11 mouse cellular contexts compared by ENCODE assay signal in the genomic region with DNA sequence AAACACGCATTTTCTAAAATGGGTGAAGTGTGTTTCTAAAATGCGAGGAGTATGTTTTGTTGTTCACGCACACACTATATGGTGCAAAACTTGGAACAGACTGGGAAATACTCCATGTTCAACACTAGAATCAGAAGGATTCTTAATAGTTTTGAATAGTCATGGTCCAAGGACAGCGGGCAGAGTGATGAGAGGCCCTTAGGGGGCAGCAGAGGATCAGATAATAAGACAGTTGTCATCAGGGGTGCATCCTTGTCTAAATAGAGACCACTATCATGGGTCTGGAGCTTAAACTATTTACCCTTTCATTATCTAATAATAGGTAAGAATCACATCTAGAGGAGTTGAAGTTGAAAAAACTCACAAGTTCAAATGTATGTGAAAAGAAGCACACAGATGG.
A peak's percentile ranks its signal among the peaks of the same experiment; 100 is the strongest.
DNase-seq lines count a peak whose midpoint lies in the region; ATAC-seq and TF ChIP-seq lines count a peak whose summit lies in the region.
"Had no signal": no experiment of that assay in that cellular context is flagged by ENCODE, and none has a peak within 500 bp of the region (broad histone marks: within the 10 kb centered on the region; RNA-seq: fewer than 3 reads in every experiment).

No protein-coding gene starts in this region.

- peak; percentile 36 for TF ChIP-seq CTCF in E14TG2a.4 (conservative IDR thresholded peaks at IDR 0.05; ENCODE audit: low read length)
- TF ChIP-seq CTCF in forebrain, postnatal 0 days (IDR thresholded peaks at IDR 0.05; ENCODE audit: low read depth), result peak; percentile 50

- no peaks in the 10 kb centered on the region for H3K9me3 ChIP-seq in kidney, embryonic 14.5 days (ENCODE audit: control insufficient read depth, low read length)
- no peaks in the 10 kb centered on the region for H3K9me3 ChIP-seq in E14TG2a.4 (ENCODE audit: low read length)
- H3K9me3 ChIP-seq in forebrain, postnatal 0 days (ENCODE audit: low read length), result no peaks in the 10 kb centered on the region
- no peaks in the 10 kb centered on the region for H3K9me3 ChIP-seq in intestine, embryonic 15.5 days
- H3K9me3 ChIP-seq: lung, embryonic 15.5 days had no signal

- H3K4me1 ChIP-seq in kidney, embryonic 14.5 days (ENCODE audit: control insufficient read depth, insufficient read depth, low read length), result no peaks in the 10 kb centered on the region
- H3K4me1 ChIP-seq in E14TG2a.4 (replicated peaks; ENCODE audit: low read depth, low read length), result no peaks in the 10 kb centered on the region
- no peaks in the 10 kb centered on the region for H3K4me1 ChIP-seq in forebrain, postnatal 0 days (ENCODE audit: insufficient read depth)
- H3K4me1 ChIP-seq in intestine, embryonic 15.5 days (replicated peaks), result no peaks in the 10 kb centered on the region
- H3K4me1 ChIP-seq: lung, embryonic 15.5 days had no signal

- no peak overlapping the region for H3K9ac ChIP-seq in kidney, embryonic 14.5 days (ENCODE audit: low read depth, low read length)
- H3K9ac ChIP-seq in forebrain, postnatal 0 days, result no peak overlapping the region
- no peak overlapping the region for H3K9ac ChIP-seq in intestine, embryonic 15.5 days
- H3K9ac ChIP-seq: lung, embryonic 15.5 days had no signal

- no peaks in the 10 kb centered on the region for H3K27me3 ChIP-seq in kidney, embryonic 14.5 days (ENCODE audit: control insufficient read depth, insufficient read depth, low read length)
- H3K27me3 ChIP-seq in E14TG2a.4 (ENCODE audit: insufficient read depth, low read length), result no peaks in the 10 kb centered on the region
- no peaks in the 10 kb centered on the region for H3K27me3 ChIP-seq in forebrain, postnatal 0 days (ENCODE audit: insufficient read depth, low read length)
- no peaks in the 10 kb centered on the region for H3K27me3 ChIP-seq in intestine, embryonic 15.5 days (replicated peaks)
- H3K27me3 ChIP-seq: lung, embryonic 15.5 days had no signal

- H3K4me3 ChIP-seq in kidney, embryonic 14.5 days (ENCODE audit: low read length), result no peak overlapping the region
- H3K4me3 ChIP-seq in E14TG2a.4 (replicated peaks; ENCODE audit: low read length), result no peak overlapping the region
- H3K4me3 ChIP-seq in forebrain, postnatal 0 days (ENCODE audit: low read depth, low read length), result no peak overlapping the region
- H3K4me3 ChIP-seq in intestine, embryonic 15.5 days (replicated peaks), result no peak overlapping the region
- H3K4me3 ChIP-seq: lung, embryonic 15.5 days had no signal

- WGBS in kidney, embryonic 14.5 days, result 70% methylated on average over 4 of the region's 4 CpGs
- 76% methylated on average over 4 of the region's 4 CpGs for WGBS in forebrain, postnatal 0 days
- WGBS in intestine, embryonic 15.5 days, result 60% methylated on average over 4 of the region's 4 CpGs

- H3K4me2 ChIP-seq in kidney, embryonic 14.5 days (replicated peaks; ENCODE audit: low read depth, low read length), result no peak overlapping the region
- no peak overlapping the region for H3K4me2 ChIP-seq in forebrain, postnatal 0 days (ENCODE audit: low read depth)
- H3K4me2 ChIP-seq in intestine, embryonic 15.5 days (replicated peaks), result no peak overlapping the region
- H3K4me2 ChIP-seq: lung, embryonic 15.5 days had no signal

- peak; percentile 24 for DNase-seq in adrenal gland, adult 2 months
- no peak for DNase-seq in adrenal gland, postnatal 25 days
- DNase-seq in kidney, postnatal 4 days, result peak; percentile 19 to 26
- DNase-seq in forebrain, postnatal 0 days, result no peak
- no peak for DNase-seq in yolk sac, embryonic 10.5 days (ENCODE audit: low spot score)
- DNase-seq: B cell, adult 2 months; gastrocnemius, postnatal 25 days had no signal

- no peak for ATAC-seq in kidney, embryonic 14.5 days (ENCODE audit: low FRiP score, low TSS enrichment)
- no peak for ATAC-seq in forebrain, postnatal 0 days
- no peak for ATAC-seq in intestine, embryonic 15.5 days

- H3K36me3 ChIP-seq in kidney, embryonic 14.5 days (ENCODE audit: control insufficient read depth, insufficient read depth, low read length), result no peaks in the 10 kb centered on the region
- no peaks in the 10 kb centered on the region for H3K36me3 ChIP-seq in E14TG2a.4 (ENCODE audit: insufficient read depth, low read length)
- H3K36me3 ChIP-seq in forebrain, postnatal 0 days (ENCODE audit: insufficient read depth), result no peaks in the 10 kb centered on the region
- H3K36me3 ChIP-seq in intestine, embryonic 15.5 days, result no peaks in the 10 kb centered on the region
- H3K36me3 ChIP-seq: lung, embryonic 15.5 days had no signal

- H3K27ac ChIP-seq in kidney, embryonic 14.5 days (ENCODE audit: low read depth, low read length), result no peak overlapping the region
- no peak overlapping the region for H3K27ac ChIP-seq in forebrain, postnatal 0 days (ENCODE audit: low read depth, low read length)
- no peak overlapping the region for H3K27ac ChIP-seq in intestine, embryonic 15.5 days
- H3K27ac ChIP-seq: lung, embryonic 15.5 days had no signal

Comparison
In these comparisons a context has a peak if more than half of its experiments do, and no peak if none do; other contexts are left out.
1. DNase-seq: peak in adrenal gland, adult 2 months (single experiment) and kidney, postnatal 4 days (2 of 2); none in adrenal gland, postnatal 25 days (single experiment), forebrain, postnatal 0 days (single experiment) and yolk sac, embryonic 10.5 days (single experiment).